Mouse (Mus musculus) E14TG2a.4 (cell line): ENCODE measurements around the gene Slc7a1.

Source experiments
- CTCF ChIP-seq: conservative IDR thresholded peaks from 2 replicates; pipeline ENCODE4 v1.5.1; 2014; ENCODE audit warnings: low read length
- NANOG ChIP-seq: IDR thresholded peaks from 2 replicates; pipeline ENCODE4 v1.6.1; 2014; ENCODE audit warnings: borderline replicate concordance, low read length, mixed read lengths
- POU5F1 ChIP-seq: IDR thresholded peaks from 2 replicates; pipeline ENCODE4 v1.6.1; 2014; ENCODE audit warnings: low read length, borderline replicate concordance

- TF ChIP-seq CTCF (no peak), NANOG (no peak), POU5F1 (no peak)
Measured at GRCm38 (mm10) chr5:148399660-148400443, at the start of gene Slc7a1.
